Mouse (Mus musculus) embryonic facial prominence, embryonic 11.5 days (tissue): Measurements from ENCODE around the gene Senp1. TPM values are rescaled to one million over a fixed set of nuclear protein-coding genes. Genes with fewer than 3 reads are reported as not detected.

Experiments
- ATAC-seq: fragments of 200-750 bp; cut with Nextera tagmentation; replicated peaks from 2 replicates; pipeline ENCODE4 v1.8.0; 2017; ENCODE audit warnings: low read depth; ENCODE audit not compliant: insufficient number of reproducible peaks, low FRiP score, low TSS enrichment
- DNase-seq: peaks from one replicate; pipeline ENCODE4 v3.0.0-alpha.2; 2015; ENCODE audit warnings: low spot score
- H3K27ac ChIP-seq: fragments of 300-500 bp; sonication (generic); replicated peaks from 2 replicates; pipeline ENCODE4 v1.5.1; 2014; ENCODE audit warnings: mild to moderate bottlenecking, low read depth, low read length, control low read depth
- H3K27me3 ChIP-seq: fragments of 300-500 bp; sonication (generic); 2 replicates; pipeline ENCODE4 v1.6.1; 2014; ENCODE audit warnings: mild to moderate bottlenecking, low read length, moderate library complexity, mixed read lengths; ENCODE audit not compliant: control insufficient read depth, insufficient read depth
- H3K36me3 ChIP-seq: fragments of 300-500 bp; sonication (generic); replicated peaks from 2 replicates; pipeline ENCODE4 v1.6.1; 2014; ENCODE audit warnings: low read depth, mild to moderate bottlenecking, low read length, moderate library complexity, mixed read lengths; ENCODE audit not compliant: control insufficient read depth, insufficient read depth
- H3K4me1 ChIP-seq: fragments of 300-500 bp; sonication (generic); 2 replicates; pipeline ENCODE4 v1.6.1; 2014; ENCODE audit warnings: low read length, mixed read lengths; ENCODE audit not compliant: control insufficient read depth, insufficient read depth
- H3K4me2 ChIP-seq: fragments of 300-500 bp; sonication (generic); 2 replicates; pipeline ENCODE4 v1.6.1; 2014; ENCODE audit warnings: low read depth, mild to moderate bottlenecking, control low read depth, low read length, moderate library complexity
- H3K4me3 ChIP-seq: fragments of 300-500 bp; sonication (generic); 2 replicates; pipeline ENCODE4 v1.5.1; 2014; ENCODE audit warnings: low read depth, low read length, control low read depth
- H3K9ac ChIP-seq: fragments of 300-500 bp; sonication (generic); replicated peaks from 2 replicates; pipeline ENCODE4 v1.6.1; 2014; ENCODE audit warnings: mild to moderate bottlenecking, control low read depth, low read length
- H3K9me3 ChIP-seq: fragments of 300-500 bp; sonication (generic); replicated peaks from 2 replicates; pipeline ENCODE4 v1.6.1; 2016; ENCODE audit warnings: mild to moderate bottlenecking, low read length, inconsistent platforms, mixed read lengths; ENCODE audit not compliant: control insufficient read depth
- WGBS: fragments of 180-500 bp; shearing (Covaris S2); extraction: QIAGEN DNeasy Blood & Tissue Kit; methylation state at CpG from one replicate; pipeline ENCODE4 v1.1.7; 2014; 5-methylcytosine and 5-hydroxymethylcytosine counted together
- polyA plus RNA-seq: library from polyadenylated mRNA; unstranded; fragments of >200 nt; fragmentation: Nextera tagmentation; extraction: Ambion mirVana; gene quantifications from 2 replicates; pipeline ENCODE4 v1.2.1, GENCODE M21; 2014

Gene Senp1
- polyA plus RNA-seq, 1 experiment from 2014 or later: 45.7 TPM

DNA sequence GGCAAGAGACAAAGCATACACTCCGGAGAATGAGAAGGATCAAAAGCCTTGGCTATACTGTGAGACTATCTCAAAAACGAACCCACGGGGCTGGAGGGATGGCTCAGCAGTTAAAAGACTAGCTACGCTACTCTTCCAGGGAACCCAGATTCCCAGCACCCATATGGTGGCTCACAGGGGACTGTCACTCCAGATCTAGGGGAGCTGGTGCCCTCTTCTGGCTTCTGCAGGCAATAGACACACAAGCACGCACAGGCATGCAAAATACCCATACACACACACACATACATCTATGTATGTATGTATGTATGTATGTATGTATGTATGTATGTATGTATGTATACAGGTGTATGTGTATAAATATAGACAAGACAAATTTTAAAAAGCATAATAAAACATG, 57.0 kb downstream of the Senp1 start:
- Histone ChIP-seq H3K36me3 (peaks cover 3% of the 10 kb centered on the region; the same call in 1 of the 2 replicates), H3K4me2 (no peak overlapping the region), H3K27ac (no peak overlapping the region), H3K4me3 (no peak overlapping the region), H3K9me3 (no peaks in the 10 kb centered on the region), H3K4me1 (no peaks in the 10 kb centered on the region), H3K27me3 (no peaks in the 10 kb centered on the region), H3K9ac (no peak overlapping the region)
- no peak for ATAC-seq
- no peak for DNase-seq
- 85% methylated on average over 5 of the region's 5 CpGs for WGBS

DNA sequence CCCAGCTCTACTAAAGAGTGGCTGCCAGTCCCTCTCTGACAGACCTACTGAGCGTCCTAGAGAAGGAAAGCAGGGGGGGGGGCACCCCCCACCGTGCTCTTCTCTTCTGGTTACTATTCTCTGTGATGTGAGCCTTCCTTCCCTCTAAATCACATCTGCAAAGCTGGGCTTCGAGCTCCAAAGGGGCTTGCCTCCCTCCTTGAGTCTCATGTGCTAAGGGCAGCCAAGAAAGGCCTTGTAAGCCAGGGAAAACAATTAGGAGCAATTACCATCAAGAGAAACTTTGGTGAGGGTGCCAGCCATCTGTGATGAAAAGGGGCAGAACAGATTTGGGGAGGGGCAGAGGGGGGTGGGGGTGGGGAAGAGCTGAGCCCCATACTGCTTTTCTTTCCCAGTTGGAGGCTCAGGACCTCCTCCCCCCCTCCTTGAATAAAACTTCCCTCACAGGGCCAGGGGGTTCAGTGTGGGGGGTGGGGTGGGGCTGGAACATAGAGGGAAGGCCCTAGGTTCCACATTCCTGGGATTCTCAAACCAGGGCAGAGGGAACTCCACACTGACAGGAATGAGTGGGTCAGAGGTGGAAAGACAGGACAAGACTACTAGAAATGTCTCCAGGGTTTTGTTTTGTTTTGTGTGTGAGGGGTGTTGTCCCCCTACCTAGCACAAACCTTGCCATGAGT, 58.3 kb downstream of the Senp1 start:
- Histone ChIP-seq H3K4me3 (no peak overlapping the region), H3K27me3 (no peaks in the 10 kb centered on the region), H3K27ac (0 out of 2 replicates have a peak overlapping the region, but pooled peaks have one; percentile 35), H3K9me3 (no peaks in the 10 kb centered on the region), H3K36me3 (no peaks in the 10 kb centered on the region), H3K9ac (no peak overlapping the region), H3K4me2 (no peak overlapping the region), H3K4me1 (no peaks in the 10 kb centered on the region)
- DNase-seq (no peak), ATAC-seq (no peak)
- 9% methylated on average over 3 of the region's 3 CpGs for WGBS

DNA sequence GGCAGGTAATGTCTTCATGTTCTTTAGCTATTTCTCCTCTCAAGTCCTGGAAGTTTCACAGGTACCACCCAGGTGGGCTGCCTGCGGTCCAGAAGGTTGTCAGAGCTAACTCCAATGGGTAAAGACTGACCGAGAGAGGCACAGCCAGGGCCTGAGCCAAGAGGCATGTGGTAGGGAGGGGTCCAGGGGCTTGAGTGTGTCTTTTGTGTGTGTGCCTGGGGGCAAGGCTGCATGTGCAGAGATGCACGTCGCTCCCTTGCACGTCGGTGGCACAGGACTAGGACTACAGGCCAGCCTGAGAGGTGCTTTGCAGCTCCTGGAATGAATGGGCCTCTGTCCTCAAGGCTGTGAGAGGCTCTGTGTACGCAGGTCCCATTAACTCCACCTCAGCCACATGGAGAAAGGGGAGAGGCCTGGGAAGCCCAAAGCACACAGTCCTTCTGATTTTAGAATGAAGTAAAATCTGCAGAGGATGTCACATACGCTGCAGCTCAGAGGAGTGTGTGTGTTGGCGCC, 60.3 kb downstream of the Senp1 start:
- ATAC-seq: no peak; the same call in 1 of the 2 replicates
- Histone ChIP-seq H3K36me3 (no peaks in the 10 kb centered on the region), H3K4me2 (no peak overlapping the region), H3K9me3 (no peaks in the 10 kb centered on the region), H3K4me1 (no peaks in the 10 kb centered on the region), H3K27ac (no peak overlapping the region; the same call in 1 of the 2 replicates), H3K9ac (no peak overlapping the region), H3K4me3 (no peak overlapping the region), H3K27me3 (no peaks in the 10 kb centered on the region)
- DNase-seq: no peak
- 57% methylated on average over 9 of the region's 9 CpGs for WGBS

DNA sequence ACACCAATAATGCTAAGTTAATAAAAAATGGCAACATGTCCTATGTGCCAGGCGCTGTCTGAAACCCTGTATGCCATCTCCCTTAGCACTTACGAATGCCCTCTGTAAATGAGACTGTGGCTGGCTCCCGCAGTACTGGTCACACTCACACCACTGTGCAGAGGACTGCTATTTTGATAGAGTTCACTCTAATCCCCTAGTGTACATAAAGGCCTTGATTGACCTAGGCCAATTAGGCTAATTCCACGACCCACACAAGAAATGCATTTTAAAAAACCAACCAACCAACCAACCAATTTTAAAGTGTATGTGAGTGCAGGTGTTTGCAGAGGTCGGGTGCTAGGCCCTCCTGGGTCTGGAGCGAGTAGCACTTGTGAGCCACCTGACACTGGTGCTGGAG, 63.7 kb downstream of the Senp1 start:
- Histone ChIP-seq H3K36me3 (no peaks in the 10 kb centered on the region), H3K27me3 (no peaks in the 10 kb centered on the region), H3K9me3 (no peaks in the 10 kb centered on the region), H3K4me1 (peaks cover 11% of the 10 kb centered on the region; the same call in 1 of the 2 replicates), H3K4me2 (no peak overlapping the region), H3K4me3 (no peak overlapping the region), H3K9ac (no peak overlapping the region), H3K27ac (no peak overlapping the region)
- DNase-seq (no peak), ATAC-seq (no peak)
- WGBS: 64% methylated on average over 6 of the region's 6 CpGs

DNA sequence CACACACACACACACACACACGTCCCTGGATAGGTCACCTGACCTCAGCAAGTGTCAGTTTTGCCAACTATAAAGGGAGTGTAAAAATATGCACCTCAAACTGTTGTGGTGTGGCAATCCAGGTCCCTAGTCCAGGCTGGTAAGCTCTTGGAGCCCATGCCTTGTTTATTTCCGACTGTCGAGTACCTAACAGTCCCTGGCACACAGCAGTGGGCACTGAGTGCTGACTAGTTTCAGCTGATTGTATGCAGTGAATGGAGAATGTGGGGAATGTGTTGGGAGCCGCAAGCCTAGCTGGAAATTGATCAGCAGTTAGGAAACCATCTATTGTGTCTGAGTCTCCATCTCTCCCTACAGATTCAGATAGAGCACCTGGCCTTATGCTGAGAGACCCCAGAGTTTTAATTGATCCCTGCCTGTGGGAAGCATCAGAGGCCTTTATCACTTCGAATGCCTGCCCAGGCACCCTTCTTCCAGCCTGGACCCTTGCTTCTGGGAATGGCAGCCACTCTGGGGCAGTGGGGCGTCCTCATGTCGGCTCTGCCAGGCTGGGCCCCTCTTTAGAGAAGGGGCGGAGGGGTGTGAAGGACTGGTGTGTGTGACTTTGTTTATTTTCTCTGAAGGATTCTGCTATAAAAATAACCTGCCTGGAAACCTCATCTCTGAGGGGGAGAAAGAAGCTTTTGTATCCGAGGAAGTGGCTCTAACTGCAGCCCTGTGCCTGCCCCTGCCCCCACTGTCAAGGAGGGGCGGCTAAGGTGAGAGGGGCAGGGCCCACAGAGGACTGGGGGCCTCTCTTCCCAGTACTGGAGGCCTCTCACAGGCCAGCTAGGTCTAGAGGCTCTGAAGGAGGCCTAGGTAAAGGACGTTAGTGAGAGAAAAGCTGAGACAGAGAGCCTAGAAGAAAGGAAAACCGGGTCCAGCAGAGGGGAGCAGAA, 66.3 kb downstream of the Senp1 start:
- no peaks in the 10 kb centered on the region for H3K27me3 ChIP-seq
- no peak overlapping the region for H3K4me3 ChIP-seq
- H3K9me3 ChIP-seq: no peaks in the 10 kb centered on the region
- H3K27ac ChIP-seq: peak overlapping the region; percentile 71
- no peak overlapping the region for H3K4me2 ChIP-seq
- H3K4me1 ChIP-seq: peaks cover 11% of the 10 kb centered on the region; the same call in 1 of the 2 replicates
- peak overlapping the region; percentile 40 for H3K9ac ChIP-seq
- peak; percentile 47 for DNase-seq
- no peak for ATAC-seq
- H3K36me3 ChIP-seq: no peaks in the 10 kb centered on the region
- 21% methylated on average over 12 of the region's 12 CpGs for WGBS

DNA sequence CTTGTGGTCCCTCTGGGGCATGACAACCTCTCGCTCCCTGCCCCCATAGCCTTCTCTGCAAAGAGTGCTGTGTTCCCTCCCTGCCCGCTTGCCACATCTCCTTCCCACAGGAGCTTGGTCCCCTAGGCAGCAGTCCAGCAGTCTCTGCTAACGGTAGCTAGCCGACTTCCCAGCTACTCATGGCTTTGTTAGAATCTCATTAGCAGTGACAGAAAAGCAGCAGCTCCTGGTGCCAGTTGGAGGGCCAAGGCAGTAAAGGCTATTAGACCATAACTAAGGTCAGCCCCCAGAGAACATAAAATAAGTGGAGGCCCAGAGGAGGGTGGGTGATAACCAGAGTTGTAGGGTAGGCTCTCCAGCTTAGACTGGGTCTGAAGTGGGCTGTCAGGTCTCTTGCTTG, 67.9 kb downstream of the Senp1 start:
- no peak overlapping the region for H3K4me2 ChIP-seq
- peaks cover 11% of the 10 kb centered on the region; the same call in 1 of the 2 replicates for H3K4me1 ChIP-seq
- no peak for DNase-seq
- no peak overlapping the region for H3K27ac ChIP-seq
- no peaks in the 10 kb centered on the region for H3K9me3 ChIP-seq
- no peaks in the 10 kb centered on the region for H3K36me3 ChIP-seq
- H3K4me3 ChIP-seq: no peak overlapping the region
- WGBS: 56% methylated on average over 4 of the region's 4 CpGs
- no peak overlapping the region for H3K9ac ChIP-seq
- no peaks in the 10 kb centered on the region for H3K27me3 ChIP-seq
- ATAC-seq: no peak

DNA sequence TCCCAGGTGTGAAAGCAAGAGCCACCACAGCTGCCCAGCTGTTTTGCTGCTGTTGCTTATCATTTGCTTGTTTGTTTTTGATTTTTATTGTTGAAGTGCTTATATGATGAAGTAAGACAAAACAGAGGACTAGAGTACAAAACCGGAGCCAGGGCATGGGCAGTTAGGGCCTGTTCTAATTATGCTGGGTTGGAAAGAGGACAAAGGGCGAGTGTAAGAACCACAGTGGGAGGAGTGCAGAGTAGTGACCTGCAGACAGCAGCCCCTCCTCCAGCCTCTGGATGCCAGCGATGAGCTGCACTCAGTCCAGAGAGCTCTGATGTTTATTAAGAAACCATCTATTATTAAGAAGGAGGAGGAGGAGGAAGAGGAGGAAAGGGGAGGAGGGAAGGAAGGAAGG, 70.4 kb downstream of the Senp1 start:
- H3K27ac ChIP-seq: no peak overlapping the region
- H3K9me3 ChIP-seq: no peaks in the 10 kb centered on the region
- WGBS: 21% methylated on average over 3 of the region's 3 CpGs
- H3K27me3 ChIP-seq: no peaks in the 10 kb centered on the region
- no peaks in the 10 kb centered on the region for H3K36me3 ChIP-seq
- H3K4me2 ChIP-seq: no peak overlapping the region
- no peak overlapping the region for H3K4me3 ChIP-seq
- H3K4me1 ChIP-seq: peaks cover 10% of the 10 kb centered on the region; the same call in 1 of the 2 replicates
- DNase-seq: no peak
- no peak overlapping the region for H3K9ac ChIP-seq
- ATAC-seq: no peak
